Mouse (Mus musculus) forebrain, embryonic 16.5 days (tissue): ENCODE results near the gene Nek7. TPM values are rescaled to one million over a fixed set of nuclear protein-coding genes. Genes with fewer than 3 reads are reported as not detected.

ENCODE experiments used
- polyA plus RNA-seq: library from polyadenylated mRNA; unstranded; fragments of >200 nt; fragmentation: Nextera tagmentation; extraction: Ambion mirVana; gene quantifications from 2 replicates; pipeline ENCODE4 v1.2.1, GENCODE M21; 2015

Nek7 gene
- polyA plus RNA-seq, 1 experiment from 2014 or later: 9.5 TPM

Other genes starting within 250 kb of the Nek7 start
- 8.5 and 17.0 TPM in 2 replicates for gene Lhx9, start 228.4 kb upstream of the Nek7 start, polyA plus RNA-seq
- 23.0 and 26.4 TPM in 2 replicates for gene 2310009B15Rik, start 236.7 kb upstream of the Nek7 start, polyA plus RNA-seq